Mouse (Mus musculus) intestine, embryonic 16.5 days (tissue): ENCODE data around the gene Sccpdh. TPM values are rescaled to one million over a fixed set of nuclear protein-coding genes. Genes with fewer than 3 reads are reported as not detected.
"Not testable (repeated sequence)": the region's sequence is repeated elsewhere in the genome, so short reads cannot be mapped to it uniquely, and the experiment has no call there.

Experiments used
- ATAC-seq: fragments of 200-750 bp; cut with Nextera tagmentation; 2 replicates; pipeline ENCODE4 v1.8.0; 2017; ENCODE audit warnings: moderate TSS enrichment, moderate library complexity
- H3K27ac ChIP-seq: fragments of 300-500 bp; sonication (generic); 2 replicates; pipeline ENCODE4 v1.5.1; 2014; ENCODE audit warnings: mild to moderate bottlenecking, low read length
- H3K27me3 ChIP-seq: fragments of 300-500 bp; sonication (generic); replicated peaks from 2 replicates; pipeline ENCODE4 v1.6.1; 2014; ENCODE audit warnings: low read length, control low read depth, mixed read lengths; ENCODE audit not compliant: control insufficient read depth, insufficient read depth
- H3K36me3 ChIP-seq: fragments of 300-500 bp; sonication (generic); 2 replicates; pipeline ENCODE4 v1.6.1; 2014; ENCODE audit warnings: low read length, control low read depth; ENCODE audit not compliant: control insufficient read depth, insufficient read depth
- H3K4me1 ChIP-seq: fragments of 300-500 bp; sonication (generic); 2 replicates; pipeline ENCODE4 v1.6.1; 2014; ENCODE audit warnings: low read length, control low read depth, mixed read lengths; ENCODE audit not compliant: control insufficient read depth, insufficient read depth
- H3K4me2 ChIP-seq: fragments of 300-500 bp; sonication (generic); 2 replicates; pipeline ENCODE4 v1.6.1; 2014; ENCODE audit warnings: low read depth, low read length, control low read depth
- H3K4me3 ChIP-seq: fragments of 300-500 bp; sonication (generic); 2 replicates; pipeline ENCODE4 v1.5.1; 2014; ENCODE audit warnings: mild to moderate bottlenecking, low read length
- H3K9ac ChIP-seq: fragments of 300-500 bp; sonication (generic); 2 replicates; pipeline ENCODE4 v1.6.1; 2014; ENCODE audit warnings: low read depth, low read length
- H3K9me3 ChIP-seq: fragments of 300-500 bp; sonication (generic); 2 replicates; pipeline ENCODE4 v1.6.1; 2016; ENCODE audit warnings: low read length, control low read depth; ENCODE audit not compliant: control insufficient read depth
- WGBS: fragments of 180-500 bp; shearing (Covaris S2); extraction: QIAGEN DNeasy Blood & Tissue Kit; methylation state at CpG from one replicate; pipeline ENCODE4 v1.1.7; 2014; 5-methylcytosine and 5-hydroxymethylcytosine counted together
- polyA plus RNA-seq: library from polyadenylated mRNA; unstranded; fragments of >200 nt; fragmentation: Nextera tagmentation; extraction: Ambion mirVana; gene quantifications from 2 replicates; pipeline ENCODE4 v1.2.1, GENCODE M21; 2015

Sccpdh gene
- polyA plus RNA-seq, 1 experiment from 2014 or later, result 49.8 TPM

DNA sequence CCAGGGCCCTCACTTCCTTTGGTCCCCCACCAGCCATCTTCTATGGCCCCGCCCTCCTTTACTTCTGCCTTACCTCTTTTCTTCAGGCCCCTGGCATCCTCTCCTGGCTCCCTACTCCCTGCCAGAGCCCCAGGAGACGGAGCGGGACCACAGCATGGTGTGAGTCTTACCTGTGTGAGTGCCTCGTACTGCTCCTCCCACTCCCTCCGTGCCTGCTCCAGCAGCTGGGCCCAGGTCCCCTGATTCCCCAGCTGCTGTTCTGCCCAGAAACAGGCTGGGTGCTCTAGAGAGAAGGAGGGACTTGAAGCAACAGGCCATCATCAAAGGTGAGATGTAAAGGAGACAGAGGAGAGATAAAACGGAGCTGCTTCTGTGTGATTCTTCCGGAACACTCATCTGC lies 44.6 kb downstream of the Sccpdh start:
- Histone ChIP-seq H3K27me3 (no peaks in the 10 kb centered on the region), H3K27ac (no peak overlapping the region), H3K9me3 (no peaks in the 10 kb centered on the region), H3K36me3 (no peaks in the 10 kb centered on the region), H3K4me1 (no peaks in the 10 kb centered on the region), H3K4me3 (no peak overlapping the region), H3K9ac (no peak overlapping the region), H3K4me2 (no peak overlapping the region)
- ATAC-seq, result no peak
- WGBS, result 77% methylated on average over 7 of the region's 7 CpGs

DNA sequence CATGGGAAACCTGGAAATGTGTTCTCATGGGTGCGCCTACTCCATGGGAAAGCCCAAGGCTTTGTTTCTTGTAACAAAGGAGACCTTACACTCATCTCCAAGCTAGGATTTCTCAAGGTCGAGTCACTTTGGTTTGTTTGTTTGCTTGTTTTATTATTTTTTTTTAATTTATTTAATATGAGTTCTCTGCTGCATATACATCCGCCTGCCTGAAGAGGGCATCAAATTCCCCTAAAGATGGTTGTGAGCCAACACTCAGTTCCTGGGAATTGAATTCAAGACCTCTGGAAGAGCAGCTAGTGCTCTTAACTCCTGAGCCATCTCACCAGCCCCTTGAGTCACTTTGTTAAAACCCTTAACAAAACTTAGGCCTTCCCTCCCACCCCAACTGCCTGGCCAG lies 45.4 kb downstream of the Sccpdh start:
- Histone ChIP-seq H3K9me3 (no peaks in the 10 kb centered on the region), H3K4me3 (no peak overlapping the region), H3K9ac (no peak overlapping the region), H3K27me3 (no peaks in the 10 kb centered on the region), H3K36me3 (no peaks in the 10 kb centered on the region), H3K4me2 (no peak overlapping the region), H3K4me1 (no peaks in the 10 kb centered on the region), H3K27ac (no peak overlapping the region)
- WGBS, result 80% methylated on average over 3 of the region's 3 CpGs
- no peak for ATAC-seq

DNA sequence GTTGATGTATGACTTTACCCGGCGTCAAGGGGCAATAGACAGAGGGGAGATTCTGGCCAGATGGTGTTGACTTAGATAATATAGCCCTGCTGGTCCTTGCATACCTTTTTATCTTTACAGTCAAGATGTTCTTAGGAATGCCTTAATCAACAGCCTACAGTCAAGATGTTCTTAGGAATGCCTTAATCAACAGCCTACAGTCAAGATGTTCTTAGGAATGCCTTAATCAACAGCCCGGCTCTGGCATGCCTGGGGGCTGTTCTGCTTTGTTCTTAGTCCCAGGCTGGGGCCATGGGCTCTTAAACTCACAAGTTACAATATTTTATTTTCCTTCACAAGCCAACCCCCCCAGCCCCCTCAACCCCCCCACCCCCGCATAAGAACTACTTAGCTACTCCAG lies 47.3 kb downstream of the Sccpdh start:
- not testable (repeated sequence) for H3K4me3 ChIP-seq, ATAC-seq
- 71% methylated on average over 4 of the region's 4 CpGs for WGBS

DNA sequence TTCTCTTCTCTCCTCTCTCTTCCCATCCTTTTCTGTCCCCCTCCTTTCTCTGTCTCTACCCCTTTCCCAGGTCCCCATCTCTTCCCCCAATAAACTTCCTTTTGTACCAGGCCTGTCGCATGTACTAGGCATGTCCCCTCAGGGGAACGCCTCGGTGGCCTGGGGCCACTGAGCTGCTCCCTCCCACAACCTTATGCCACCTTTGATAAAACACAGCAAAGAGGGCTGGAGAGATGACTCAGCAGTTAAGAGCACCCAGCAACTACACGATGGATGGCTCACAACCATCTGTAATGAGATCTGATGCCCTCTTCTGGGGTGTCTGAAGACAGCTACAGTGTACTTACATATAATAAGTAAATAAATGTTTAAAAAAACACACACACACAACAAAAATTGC lies 47.8 kb downstream of the Sccpdh start:
- Histone ChIP-seq H3K4me1 (no peaks in the 10 kb centered on the region), H3K9me3 (no peaks in the 10 kb centered on the region)

More for the DNA sequence above, 47.3 kb downstream of the Sccpdh start:
- H3K9ac ChIP-seq, H3K27ac ChIP-seq, H3K27me3 ChIP-seq, H3K4me1 ChIP-seq, H3K9me3 ChIP-seq, H3K36me3 ChIP-seq, H3K4me2 ChIP-seq: not testable (repeated sequence)

DNA sequence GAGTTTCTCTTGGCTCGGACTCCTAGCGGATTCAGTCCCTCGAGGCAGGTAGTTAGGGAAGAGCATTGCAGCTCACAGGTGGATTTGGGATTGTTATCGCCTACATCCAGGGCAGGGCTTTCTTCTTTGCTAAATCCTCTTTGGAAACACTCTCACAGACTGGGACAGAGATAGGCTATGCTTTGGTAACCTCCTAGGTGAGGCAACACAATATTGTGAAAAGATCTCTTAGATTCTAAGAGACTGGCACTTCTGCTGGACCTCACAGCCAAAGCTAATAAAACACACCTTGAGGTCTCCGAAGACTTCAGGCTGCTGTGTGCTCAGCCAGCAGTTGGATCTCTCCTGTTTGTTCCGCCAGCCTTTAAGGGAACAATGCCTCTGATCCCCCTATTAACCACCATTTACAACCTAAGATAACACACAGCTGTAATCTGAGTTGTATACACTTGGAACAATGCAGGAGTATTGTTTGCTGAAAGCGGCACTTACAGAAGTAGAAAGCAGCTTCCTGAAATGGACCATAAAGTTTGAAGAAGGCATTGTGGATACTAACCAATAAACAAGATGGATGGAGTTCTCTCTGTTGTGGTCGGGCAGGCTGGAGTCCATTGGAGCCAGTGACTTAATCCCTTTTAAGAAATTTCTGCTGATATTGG lies 54.9 kb downstream of the Sccpdh start:
- ATAC-seq, result no peak
- Histone ChIP-seq H3K9ac (no peak overlapping the region), H3K4me1 (no peaks in the 10 kb centered on the region), H3K9me3 (no peaks in the 10 kb centered on the region), H3K4me3 (no peak overlapping the region), H3K27me3 (no peaks in the 10 kb centered on the region), H3K36me3 (no peaks in the 10 kb centered on the region), H3K4me2 (no peak overlapping the region), H3K27ac (no peak overlapping the region)
- WGBS, result 50% methylated on average over 8 of the region's 8 CpGs

More for the DNA sequence above, 47.8 kb downstream of the Sccpdh start:
- no peak for ATAC-seq
- Histone ChIP-seq H3K36me3 (no peaks in the 10 kb centered on the region), H3K27ac (no peak overlapping the region), H3K9ac (no peak overlapping the region), H3K27me3 (no peaks in the 10 kb centered on the region), H3K4me2 (no peak overlapping the region), H3K4me3 (no peak overlapping the region)
- WGBS, result 85% methylated on average over 4 of the region's 4 CpGs

DNA sequence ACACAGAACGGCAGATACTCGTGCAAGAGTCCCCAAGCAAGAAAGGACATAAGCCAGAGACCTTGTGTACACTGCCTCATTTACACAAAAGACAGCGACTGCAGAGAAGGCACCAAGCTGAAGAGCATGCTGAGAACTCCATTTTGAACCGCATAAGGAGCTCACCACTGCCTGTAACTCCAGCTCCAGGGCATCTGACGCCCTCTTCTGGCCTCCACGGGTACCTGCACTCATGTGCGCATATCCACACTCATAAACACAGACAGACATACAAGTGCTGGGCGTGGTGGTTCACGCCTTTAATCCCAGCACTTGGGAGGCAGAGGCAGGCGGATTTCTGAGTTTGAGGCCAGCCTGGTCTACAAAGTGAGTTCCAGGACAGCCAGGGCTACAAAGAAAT lies 60.7 kb downstream of the Sccpdh start:
- WGBS, result 90% methylated on average over 10 of the region's 10 CpGs
- H3K27ac ChIP-seq, result no peak overlapping the region
- H3K4me3 ChIP-seq, result no peak overlapping the region
- no peak overlapping the region for H3K4me2 ChIP-seq
- no peak for ATAC-seq
- H3K4me1 ChIP-seq, result no peaks in the 10 kb centered on the region
- H3K9ac ChIP-seq, result no peak overlapping the region
- no peaks in the 10 kb centered on the region for H3K36me3 ChIP-seq
- no peaks in the 10 kb centered on the region for H3K9me3 ChIP-seq
- H3K27me3 ChIP-seq, result no peaks in the 10 kb centered on the region

DNA sequence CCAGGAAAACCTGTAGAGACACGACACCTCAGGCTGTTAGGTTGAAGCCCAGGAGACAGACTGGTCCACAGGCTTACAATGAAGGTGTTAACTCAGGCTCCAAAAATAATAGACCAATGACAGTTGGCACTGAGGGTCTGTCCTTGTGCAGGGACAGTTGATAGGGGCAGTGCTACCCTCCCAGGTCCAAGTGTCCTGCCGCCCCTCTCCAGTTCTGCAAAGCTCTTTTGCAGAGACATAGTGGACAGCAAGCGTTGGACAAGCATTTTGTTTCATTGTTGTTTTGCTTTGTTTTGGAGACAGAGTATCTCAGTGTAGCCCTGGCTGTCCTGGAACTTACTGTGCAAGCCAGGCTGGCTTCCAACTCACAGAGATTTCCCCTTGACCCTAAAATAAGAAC lies 63.4 kb downstream of the Sccpdh start:
- Histone ChIP-seq H3K4me2 (no peak overlapping the region), H3K9ac (no peak overlapping the region), H3K4me1 (no peaks in the 10 kb centered on the region), H3K27me3 (no peaks in the 10 kb centered on the region), H3K27ac (no peak overlapping the region), H3K36me3 (no peaks in the 10 kb centered on the region), H3K4me3 (no peak overlapping the region), H3K9me3 (no peaks in the 10 kb centered on the region)
- 87% methylated on average over 3 of the region's 3 CpGs for WGBS
- ATAC-seq, result no peak

DNA sequence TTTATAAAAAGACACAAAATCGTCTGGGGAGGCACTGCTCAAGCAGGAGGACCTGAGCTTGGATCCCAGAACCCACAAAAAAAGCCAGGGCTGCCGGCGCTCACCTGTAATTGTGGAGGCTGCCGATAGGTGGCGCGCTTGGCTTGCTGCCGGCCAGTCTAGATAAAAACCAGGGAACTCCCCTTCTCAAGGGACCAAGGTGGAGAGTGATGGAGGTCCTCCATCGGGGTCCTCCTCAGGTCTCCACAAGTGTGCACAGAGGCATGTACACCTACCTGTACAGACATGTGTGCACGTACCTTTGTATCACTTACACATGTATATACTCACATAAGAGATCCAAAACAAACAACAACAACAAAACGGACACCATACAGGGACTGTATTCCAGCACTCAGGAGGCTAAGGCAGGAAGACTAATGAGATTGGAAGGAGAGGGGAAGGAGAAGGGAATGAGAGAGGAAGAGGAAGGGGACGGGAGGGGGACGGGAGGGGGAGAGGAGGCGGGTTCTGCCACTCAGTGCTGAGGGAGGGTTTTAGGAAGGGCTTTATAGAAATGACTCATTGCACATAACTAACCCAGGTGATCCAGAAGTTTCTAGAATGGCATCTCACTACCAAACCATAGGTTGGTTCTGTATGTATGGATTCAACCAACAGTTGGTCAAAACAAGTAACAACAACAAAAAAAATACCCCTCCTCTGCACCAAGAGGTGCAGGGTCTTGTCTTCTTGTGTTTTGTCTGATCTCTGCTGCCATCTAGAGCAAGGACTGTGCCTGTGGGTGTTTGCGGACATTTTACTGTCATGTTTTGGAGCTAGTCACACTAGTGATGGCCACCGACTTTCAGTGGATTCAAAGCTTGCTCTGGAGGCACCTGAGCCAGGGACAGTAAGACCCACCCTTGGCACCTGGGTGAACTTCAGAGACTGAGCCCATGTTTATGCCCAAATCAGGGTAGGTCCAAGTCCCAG lies 66.8 kb downstream of the Sccpdh start:
- 31% methylated on average over 15 of the region's 15 CpGs for WGBS
- Histone ChIP-seq H3K4me1 (no peaks in the 10 kb centered on the region), H3K27me3 (no peaks in the 10 kb centered on the region), H3K9ac (no peak overlapping the region), H3K4me3 (no peak overlapping the region), H3K9me3 (no peaks in the 10 kb centered on the region), H3K4me2 (no peak overlapping the region), H3K36me3 (no peaks in the 10 kb centered on the region), H3K27ac (no peak overlapping the region)
- ATAC-seq, result no peak

DNA sequence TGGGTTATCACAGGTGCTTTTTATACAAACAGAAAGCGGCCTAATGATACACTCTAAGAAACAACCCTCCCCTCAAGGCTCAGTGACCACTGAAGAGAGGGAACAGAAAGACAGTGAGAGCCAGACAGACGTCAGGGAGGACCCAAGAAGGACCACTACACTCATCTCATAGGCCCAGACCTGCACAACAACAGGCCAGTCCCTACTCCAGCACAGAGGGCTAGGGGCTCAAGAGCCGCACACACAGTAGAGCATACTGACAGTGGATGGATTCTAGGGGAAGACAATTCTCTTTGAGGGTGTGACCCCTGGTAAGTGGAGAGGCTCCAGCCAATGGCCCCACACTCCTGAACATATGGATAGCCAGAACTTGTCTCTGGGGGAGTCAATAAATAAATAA lies 68.5 kb downstream of the Sccpdh start:
- H3K4me1 ChIP-seq, result no peaks in the 10 kb centered on the region
- ATAC-seq, result no peak
- no peak overlapping the region for H3K4me2 ChIP-seq
- no peak overlapping the region for H3K4me3 ChIP-seq
- no peak overlapping the region for H3K27ac ChIP-seq
- no peaks in the 10 kb centered on the region for H3K27me3 ChIP-seq
- no peaks in the 10 kb centered on the region for H3K9me3 ChIP-seq
- no peaks in the 10 kb centered on the region for H3K36me3 ChIP-seq
- H3K9ac ChIP-seq, result no peak overlapping the region
- 86% methylated on average over 3 of the region's 3 CpGs for WGBS
